Mouse (Mus musculus) thymus, adult 2 months (tissue): ENCODE results near the gene Mitf.

Experiments used
- CTCF ChIP-seq: fragments of 200-500 bp; IDR thresholded peaks from 2 replicates; pipeline ENCODE4 v1.5.1; 2012; ENCODE audit warnings: mild to moderate bottlenecking, control low read depth, low read length, moderate library complexity, borderline replicate concordance; ENCODE audit not compliant: control insufficient read depth, poor library complexity, insufficient read depth; ENCODE audit errors: extremely low read depth
- POLR2A ChIP-seq: fragments of 200-500 bp; IDR thresholded peaks from 2 replicates; pipeline ENCODE4 v1.6.1; 2012; ENCODE audit warnings: mild to moderate bottlenecking, low read length, control low read depth, moderate library complexity; ENCODE audit not compliant: control insufficient read depth, poor library complexity, insufficient read depth; ENCODE audit errors: extremely low read depth

DNA sequence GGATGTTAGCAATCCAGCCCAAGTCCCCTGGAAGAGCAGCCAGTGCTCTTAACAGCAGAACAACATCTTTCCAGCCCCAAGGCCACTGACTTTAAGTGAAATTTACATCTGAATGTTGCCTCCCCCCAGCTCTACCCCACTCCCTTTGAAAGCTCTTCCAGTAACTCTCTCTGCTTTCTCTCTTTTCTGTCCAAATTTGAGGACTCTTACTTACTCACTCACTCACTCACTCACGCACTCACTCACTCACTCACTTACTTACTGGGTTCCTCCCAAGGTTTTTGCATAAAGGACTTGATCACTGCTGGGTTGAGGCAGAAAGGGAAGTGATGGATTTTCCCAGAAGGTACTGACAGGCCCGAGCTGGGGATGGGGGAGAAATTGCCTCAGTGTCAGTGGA, 154.9 kb downstream of the Mitf start:
- TF ChIP-seq CTCF (no peak), POLR2A (no peak)
